Mouse (Mus musculus) cerebellum, adult 2 months (tissue): ENCODE measurements around the gene Id1.

Experiments
- CTCF ChIP-seq: fragments of 200-500 bp; IDR thresholded peaks from 2 replicates; pipeline ENCODE4 v1.5.1; 2011; ENCODE audit warnings: low read depth, mild to moderate bottlenecking, control low read depth, low read length, moderate library complexity, borderline replicate concordance; ENCODE audit not compliant: insufficient read depth
- POLR2A ChIP-seq: fragments of 200-500 bp; IDR thresholded peaks from 2 replicates; pipeline ENCODE4 v1.6.1; 2011; ENCODE audit warnings: low read length, control low read depth, borderline replicate concordance; ENCODE audit not compliant: insufficient read depth

- TF ChIP-seq POLR2A (no peak), CTCF (no peak)
Observed at GRCm38 (mm10) chr2:152757478-152757877, 21.4 kb downstream of the Id1 start.
